Mouse (Mus musculus): Measurements from ENCODE around the gene Mgat5b. TPM values are rescaled to one million over a fixed set of nuclear protein-coding genes. Genes with fewer than 3 reads are reported as not detected.

Mgat5b gene
- total RNA-seq (2021), result under 1 TPM; 0.10 to 0.11 TPM
- polyA plus RNA-seq (2012; rRNA removed), result 0.82 and 1.0 TPM in 2 replicates
- long read RNA-seq, result 0 reads

DNA sequence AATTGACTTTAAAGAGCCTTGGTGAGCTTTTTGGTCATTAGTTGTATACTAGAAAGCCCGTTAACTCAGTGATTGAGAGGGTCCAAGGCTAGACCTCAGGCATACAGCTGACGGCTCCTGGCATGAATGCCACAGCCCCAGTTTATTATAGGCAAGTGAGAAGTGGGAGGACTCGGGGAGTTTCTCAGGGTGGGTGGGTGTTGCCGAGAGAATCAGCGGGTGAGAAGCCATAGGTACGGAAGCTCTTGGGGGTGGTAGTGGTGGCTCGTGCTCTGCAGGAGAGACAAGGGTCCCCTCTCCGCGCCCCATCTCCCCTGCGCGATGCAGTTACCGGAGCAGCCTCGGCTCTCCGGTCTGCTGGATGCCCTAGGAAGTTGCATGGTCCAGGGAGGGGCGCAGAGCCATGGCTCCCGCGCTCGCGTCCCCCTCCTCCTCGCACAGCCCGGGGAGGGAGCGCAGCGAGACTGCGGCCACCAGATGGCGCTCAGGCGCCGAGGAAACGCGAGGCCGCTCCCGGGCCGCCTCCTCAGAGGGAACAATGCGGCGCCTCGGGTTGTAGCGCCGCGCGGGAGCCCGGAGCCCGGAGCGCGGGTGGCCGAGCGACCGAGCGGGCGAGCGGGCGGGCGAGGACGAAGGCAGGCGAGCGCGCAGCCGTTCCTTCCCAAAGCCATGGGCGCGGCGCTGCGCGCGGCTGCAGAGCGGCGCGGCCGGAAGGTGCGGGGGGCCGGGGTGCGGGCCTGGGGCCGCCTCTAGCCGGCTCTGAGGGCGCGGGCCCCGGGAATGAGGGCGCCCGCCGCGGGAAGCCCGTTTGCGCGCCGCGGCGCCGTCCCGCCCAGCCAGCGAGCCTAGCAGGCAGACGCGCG lies at the start of gene Mgat5b:
Gene Mgat5b (plus strand): TSS at position 541 of the 863 bp plus-strand sequence.
- H3K4me1 ChIP-seq (ENCODE audit: control insufficient read depth, insufficient read depth, low read length), result no peaks in the 10 kb centered on the region
- intact Hi-C loops (cut with DNase I), result loop anchor here (1.0 to 5.0 kb wide), 4 partner anchors 76 to 259 kb away; no protein-coding TSS in a partner anchor
- peaks cover 11% of the 10 kb centered on the region for H3K27me3 ChIP-seq (ENCODE audit: control insufficient read depth, insufficient read depth, low read length)
- H3K27ac ChIP-seq, result no peak within 1 kb of the TSS
- DNase-seq, result peak; percentile 82 to 89
- H3K4me3 ChIP-seq, result peak within 1 kb of the TSS; percentile 38
- TF ChIP-seq CTCF (IDR thresholded peaks at IDR 0.05), result peak; percentile 100
- no peak for TF ChIP-seq POLR2A (IDR thresholded peaks at IDR 0.05; ENCODE audit: insufficient read depth, low read depth, low read length)
- 1% methylated on average over 84 of the region's 90 CpGs for WGBS
- peak within 1 kb of the TSS; percentile 56 for H3K9ac ChIP-seq (ENCODE audit: low read depth, low read length)
- H3K79me2 ChIP-seq (replicated peaks; ENCODE audit: control insufficient read depth, insufficient read depth, low read length), result no peaks in the 10 kb centered on the region
- no peaks in the 10 kb centered on the region for H3K36me3 ChIP-seq (ENCODE audit: control insufficient read depth, insufficient read depth, low read length)

DNA sequence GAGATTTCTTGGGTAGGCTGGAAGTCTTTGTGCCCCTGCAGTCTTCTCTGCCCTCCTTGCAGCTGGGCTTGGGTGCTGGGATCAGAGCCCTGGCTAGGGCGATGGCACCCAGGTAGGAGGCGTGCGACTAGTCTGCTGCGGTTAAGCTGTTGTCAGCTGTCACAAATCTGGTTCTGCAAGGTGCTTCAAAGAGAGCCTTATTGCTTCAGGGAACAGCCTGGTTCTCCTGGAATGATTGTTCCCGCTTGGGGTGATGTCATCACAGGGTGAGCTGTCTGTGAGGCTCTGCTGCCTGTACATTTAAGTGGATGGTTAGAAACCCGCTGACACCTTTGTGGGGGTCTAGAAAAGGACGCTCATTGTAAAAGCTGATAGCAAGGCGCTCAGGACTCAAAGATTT lies 49.4 kb upstream of the Mgat5b start:
- Histone ChIP-seq H3K4me3 (no peak overlapping the region), H3K36me3 (ENCODE audit: control insufficient read depth, insufficient read depth, low read length) (peaks cover 2% of the 10 kb centered on the region; the same call in 1 of the 2 replicates), H3K27me3 (ENCODE audit: control insufficient read depth, insufficient read depth, low read length) (no peaks in the 10 kb centered on the region), H3K27ac (no peak overlapping the region), H3K9ac (ENCODE audit: low read depth, low read length) (no peak overlapping the region), H3K4me1 (ENCODE audit: control insufficient read depth, insufficient read depth, low read length) (peaks cover 4% of the 10 kb centered on the region; the same call in 1 of the 2 replicates), H3K79me2 (replicated peaks; ENCODE audit: control insufficient read depth, insufficient read depth, low read length) (no peaks in the 10 kb centered on the region)
- TF ChIP-seq EP300 (IDR thresholded peaks at IDR 0.05; ENCODE audit: insufficient read depth, low read depth, low read length) (no peak), POLR2A (IDR thresholded peaks at IDR 0.05; ENCODE audit: insufficient read depth, low read depth, low read length) (no peak), CTCF (IDR thresholded peaks at IDR 0.05) (no peak)
- no peak for DNase-seq
- intact Hi-C loops (cut with DNase I), result no loop called here
- WGBS, result 92% methylated on average over 8 of the region's 8 CpGs

DNA sequence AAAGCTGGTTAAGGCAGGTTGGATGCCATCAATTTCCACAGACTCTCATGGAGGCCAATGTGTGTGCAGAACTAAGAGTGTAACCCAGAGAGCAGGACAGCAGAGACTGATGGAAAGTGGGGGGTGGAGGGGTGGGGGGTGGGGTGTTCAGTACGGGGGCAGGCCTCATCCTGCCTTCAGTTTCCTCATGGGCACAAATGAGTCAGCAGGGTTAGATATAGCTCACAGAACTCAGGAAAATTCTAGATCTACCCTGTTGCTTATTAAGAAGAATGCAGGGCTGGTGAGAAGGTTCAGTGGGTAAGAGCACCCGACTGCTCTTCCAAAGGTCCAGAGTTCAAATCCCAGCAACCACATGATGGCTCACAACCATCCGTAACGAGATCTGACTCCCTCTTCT lies 49.0 kb upstream of the Mgat5b start:
- TF ChIP-seq CTCF (IDR thresholded peaks at IDR 0.05) (no peak), POLR2A (IDR thresholded peaks at IDR 0.05; ENCODE audit: insufficient read depth, low read depth, low read length) (no peak), EP300 (IDR thresholded peaks at IDR 0.05; ENCODE audit: insufficient read depth, low read depth, low read length) (no peak)
- 78% methylated on average over 4 of the region's 4 CpGs for WGBS
- no peak overlapping the region for H3K27ac ChIP-seq
- intact Hi-C loops (cut with DNase I), result no loop called here
- H3K4me1 ChIP-seq (ENCODE audit: control insufficient read depth, insufficient read depth, low read length), result 0 out of 2 replicates have a peak, but pooled peaks cover under 1% of the 10 kb centered on the region
- no peak overlapping the region for H3K9ac ChIP-seq (ENCODE audit: low read depth, low read length)
- no peak for DNase-seq
- no peaks in the 10 kb centered on the region for H3K79me2 ChIP-seq (replicated peaks; ENCODE audit: control insufficient read depth, insufficient read depth, low read length)
- no peak overlapping the region for H3K4me3 ChIP-seq
- H3K27me3 ChIP-seq (ENCODE audit: control insufficient read depth, insufficient read depth, low read length), result no peaks in the 10 kb centered on the region
- peaks cover 2% of the 10 kb centered on the region; the same call in 1 of the 2 replicates for H3K36me3 ChIP-seq (ENCODE audit: control insufficient read depth, insufficient read depth, low read length)

DNA sequence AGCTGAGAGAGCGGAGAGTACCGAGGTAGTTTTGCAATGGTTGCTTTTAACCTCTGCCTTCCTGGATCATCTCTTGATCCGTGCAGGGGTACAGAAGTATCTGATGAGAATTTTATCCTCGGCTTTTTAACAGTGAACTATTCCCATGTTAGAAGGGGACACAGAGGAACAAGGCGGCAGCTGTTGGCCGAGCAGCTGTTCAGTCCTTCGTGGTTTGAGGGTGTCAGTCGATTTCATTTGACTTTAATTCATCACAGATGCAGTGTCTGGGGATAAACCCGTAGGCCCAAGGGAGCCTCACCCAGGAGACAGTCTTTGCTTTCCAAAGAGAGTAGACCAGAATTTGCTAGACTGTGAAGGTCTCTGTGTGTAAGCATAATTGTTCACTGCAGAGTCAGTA lies 47.1 kb upstream of the Mgat5b start:
- 86% methylated on average over 9 of the region's 9 CpGs for WGBS
- Histone ChIP-seq H3K36me3 (ENCODE audit: control insufficient read depth, insufficient read depth, low read length) (no peaks in the 10 kb centered on the region), H3K9ac (ENCODE audit: low read depth, low read length) (no peak overlapping the region), H3K79me2 (replicated peaks; ENCODE audit: control insufficient read depth, insufficient read depth, low read length) (no peaks in the 10 kb centered on the region), H3K4me3 (no peak overlapping the region), H3K4me1 (ENCODE audit: control insufficient read depth, insufficient read depth, low read length) (no peaks in the 10 kb centered on the region), H3K27me3 (ENCODE audit: control insufficient read depth, insufficient read depth, low read length) (no peaks in the 10 kb centered on the region), H3K27ac (no peak overlapping the region)
- TF ChIP-seq EP300 (IDR thresholded peaks at IDR 0.05; ENCODE audit: insufficient read depth, low read depth, low read length) (no peak), CTCF (IDR thresholded peaks at IDR 0.05) (no peak), POLR2A (IDR thresholded peaks at IDR 0.05; ENCODE audit: insufficient read depth, low read depth, low read length) (no peak)
- no peak for DNase-seq
- intact Hi-C loops (cut with DNase I), result no loop called here

DNA sequence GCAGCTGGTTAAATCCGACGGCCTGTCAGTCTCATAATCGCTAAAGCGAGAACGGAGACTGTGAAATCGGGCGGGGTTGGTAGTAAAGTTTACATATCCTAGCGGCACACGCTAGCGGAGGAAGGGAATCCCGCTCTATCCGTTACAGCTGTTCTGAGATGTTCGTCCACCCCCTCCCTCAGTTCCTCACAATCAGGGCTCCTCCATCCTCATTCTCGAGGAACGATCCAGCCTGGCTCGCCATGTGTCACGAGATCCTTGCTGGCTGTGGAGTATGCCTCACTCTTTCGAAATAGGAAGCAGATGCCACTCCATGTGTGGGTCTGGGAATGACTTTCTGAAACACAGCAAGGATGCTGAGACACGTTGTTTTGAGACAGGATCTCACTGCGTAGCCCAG lies 44.7 kb upstream of the Mgat5b start:
- Histone ChIP-seq H3K9ac (ENCODE audit: low read depth, low read length) (no peak overlapping the region), H3K36me3 (ENCODE audit: control insufficient read depth, insufficient read depth, low read length) (no peaks in the 10 kb centered on the region), H3K79me2 (replicated peaks; ENCODE audit: control insufficient read depth, insufficient read depth, low read length) (no peaks in the 10 kb centered on the region), H3K4me3 (no peak overlapping the region), H3K27ac (no peak overlapping the region), H3K27me3 (ENCODE audit: control insufficient read depth, insufficient read depth, low read length) (no peaks in the 10 kb centered on the region), H3K4me1 (ENCODE audit: control insufficient read depth, insufficient read depth, low read length) (no peaks in the 10 kb centered on the region)
- WGBS, result 93% methylated on average over 20 of the region's 20 CpGs
- TF ChIP-seq POLR2A (IDR thresholded peaks at IDR 0.05; ENCODE audit: insufficient read depth, low read depth, low read length), result no peak
- DNase-seq, result no peak
- intact Hi-C loops (cut with DNase I), result no loop called here

DNA sequence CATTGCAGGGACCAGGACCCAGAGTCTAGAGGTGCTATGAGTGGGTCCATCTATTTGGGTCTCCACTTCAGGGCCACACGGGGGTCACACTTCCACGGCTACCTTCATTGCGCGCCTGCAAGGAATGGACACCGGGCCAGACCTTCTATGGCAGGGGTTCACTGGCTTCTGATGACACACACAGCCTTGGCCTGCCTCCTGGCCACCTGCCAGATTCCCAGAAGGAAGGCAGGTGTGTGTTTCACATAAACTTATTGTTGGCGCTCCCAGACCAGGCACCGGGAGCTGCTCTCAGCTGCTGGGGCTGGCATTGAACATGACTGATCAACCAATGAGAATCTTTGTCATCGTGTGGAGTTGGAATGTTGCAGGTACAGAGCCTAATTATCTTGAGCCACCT lies 40.2 kb upstream of the Mgat5b start:
- 87% methylated on average over 8 of the region's 8 CpGs for WGBS
- H3K9ac ChIP-seq (ENCODE audit: low read depth, low read length), result no peak overlapping the region
- no peaks in the 10 kb centered on the region for H3K27me3 ChIP-seq (ENCODE audit: control insufficient read depth, insufficient read depth, low read length)
- intact Hi-C loops (cut with DNase I), result no loop called here
- no peak overlapping the region for H3K27ac ChIP-seq
- DNase-seq, result no peak
- TF ChIP-seq EP300 (IDR thresholded peaks at IDR 0.05; ENCODE audit: insufficient read depth, low read depth, low read length), result no peak
- H3K36me3 ChIP-seq (ENCODE audit: control insufficient read depth, insufficient read depth, low read length), result no peaks in the 10 kb centered on the region
- no peaks in the 10 kb centered on the region for H3K4me1 ChIP-seq (ENCODE audit: control insufficient read depth, insufficient read depth, low read length)
- H3K79me2 ChIP-seq (replicated peaks; ENCODE audit: control insufficient read depth, insufficient read depth, low read length), result no peaks in the 10 kb centered on the region
- H3K4me3 ChIP-seq, result no peak overlapping the region

Measured in heart, adult 2 months (tissue).